Mouse (Mus musculus) kidney, embryonic 14.5 days (tissue): Measurements from ENCODE around the gene Sclt1. TPM values are rescaled to one million over a fixed set of nuclear protein-coding genes. Genes with fewer than 3 reads are reported as not detected.

ENCODE experiments used
- ATAC-seq: fragments of 200-750 bp; cut with Nextera tagmentation; 2 replicates; pipeline ENCODE4 v1.8.0; 2017; ENCODE audit warnings: moderate number of reproducible peaks, mild to moderate bottlenecking, moderate TSS enrichment, moderate library complexity; ENCODE audit not compliant: low FRiP score, low TSS enrichment
- H3K27ac ChIP-seq: fragments of 300-500 bp; sonication (generic); 2 replicates; pipeline ENCODE4 v1.5.1; 2014; ENCODE audit warnings: low read depth, mild to moderate bottlenecking, low read length, moderate library complexity, mixed read lengths
- H3K27me3 ChIP-seq: fragments of 300-500 bp; sonication (generic); 2 replicates; pipeline ENCODE4 v1.6.1; 2014; ENCODE audit warnings: mild to moderate bottlenecking, low read length; ENCODE audit not compliant: control insufficient read depth, insufficient read depth
- H3K36me3 ChIP-seq: fragments of 300-500 bp; sonication (generic); 2 replicates; pipeline ENCODE4 v1.6.1; 2014; ENCODE audit warnings: low read length, mixed read lengths; ENCODE audit not compliant: control insufficient read depth, insufficient read depth
- H3K4me1 ChIP-seq: fragments of 300-500 bp; sonication (generic); 2 replicates; pipeline ENCODE4 v1.6.1; 2014; ENCODE audit warnings: low read length, mixed read lengths; ENCODE audit not compliant: control insufficient read depth, insufficient read depth
- H3K4me2 ChIP-seq: fragments of 300-500 bp; sonication (generic); replicated peaks from 2 replicates; pipeline ENCODE4 v1.6.1; 2014; ENCODE audit warnings: low read depth, mild to moderate bottlenecking, low read length
- H3K4me3 ChIP-seq: fragments of 300-500 bp; sonication (generic); 2 replicates; pipeline ENCODE4 v1.5.1; 2014; ENCODE audit warnings: mild to moderate bottlenecking, low read length
- H3K9ac ChIP-seq: fragments of 300-500 bp; sonication (generic); 2 replicates; pipeline ENCODE4 v1.6.1; 2014; ENCODE audit warnings: low read depth, mild to moderate bottlenecking, low read length, moderate library complexity
- H3K9me3 ChIP-seq: fragments of 300-500 bp; sonication (generic); 2 replicates; pipeline ENCODE4 v1.6.1; 2016; ENCODE audit warnings: low read length; ENCODE audit not compliant: control insufficient read depth
- WGBS: fragments of 180-500 bp; shearing (Covaris S2); extraction: QIAGEN DNeasy Blood & Tissue Kit; methylation state at CpG from one replicate; pipeline ENCODE4 v1.1.7; 2014; 5-methylcytosine and 5-hydroxymethylcytosine counted together
- polyA plus RNA-seq: library from polyadenylated mRNA; unstranded; fragments of >200 nt; fragmentation: Nextera tagmentation; extraction: Ambion mirVana; gene quantifications from 2 replicates; pipeline ENCODE4 v1.2.1, GENCODE M21; 2014

The Sclt1 gene
- polyA plus RNA-seq, 1 experiment from 2014 or later = 28.2 TPM

- Histone ChIP-seq H3K9ac (no peak overlapping the region), H3K4me2 (no peak overlapping the region), H3K27me3 (no peaks in the 10 kb centered on the region), H3K4me1 (0 out of 2 replicates have a peak, but pooled peaks cover under 1% of the 10 kb centered on the region), H3K36me3 (peaks cover 54% of the 10 kb centered on the region), H3K9me3 (no peaks in the 10 kb centered on the region), H3K4me3 (no peak overlapping the region), H3K27ac (no peak overlapping the region)
- no peak for ATAC-seq
- WGBS = 73% methylated on average over 7 of the region's 7 CpGs
Observed at GRCm38 (mm10) chr3:41592805-41593204, 149.5 kb downstream of the Sclt1 start.

- 0 out of 2 replicates have a peak, but pooled peaks cover 4% of the 10 kb centered on the region for H3K4me1 ChIP-seq
- H3K9ac ChIP-seq = no peak overlapping the region
- H3K4me3 ChIP-seq = no peak overlapping the region
- no peak for ATAC-seq
- no peak overlapping the region for H3K27ac ChIP-seq
- H3K4me2 ChIP-seq = no peak overlapping the region
- no peaks in the 10 kb centered on the region for H3K27me3 ChIP-seq
- H3K36me3 ChIP-seq = peaks cover 44% of the 10 kb centered on the region
- WGBS = 88% methylated on average over 14 of the region's 14 CpGs
- no peaks in the 10 kb centered on the region for H3K9me3 ChIP-seq
Observed at GRCm38 (mm10) chr3:41591651-41592170, 150.6 kb downstream of the Sclt1 start.

DNA sequence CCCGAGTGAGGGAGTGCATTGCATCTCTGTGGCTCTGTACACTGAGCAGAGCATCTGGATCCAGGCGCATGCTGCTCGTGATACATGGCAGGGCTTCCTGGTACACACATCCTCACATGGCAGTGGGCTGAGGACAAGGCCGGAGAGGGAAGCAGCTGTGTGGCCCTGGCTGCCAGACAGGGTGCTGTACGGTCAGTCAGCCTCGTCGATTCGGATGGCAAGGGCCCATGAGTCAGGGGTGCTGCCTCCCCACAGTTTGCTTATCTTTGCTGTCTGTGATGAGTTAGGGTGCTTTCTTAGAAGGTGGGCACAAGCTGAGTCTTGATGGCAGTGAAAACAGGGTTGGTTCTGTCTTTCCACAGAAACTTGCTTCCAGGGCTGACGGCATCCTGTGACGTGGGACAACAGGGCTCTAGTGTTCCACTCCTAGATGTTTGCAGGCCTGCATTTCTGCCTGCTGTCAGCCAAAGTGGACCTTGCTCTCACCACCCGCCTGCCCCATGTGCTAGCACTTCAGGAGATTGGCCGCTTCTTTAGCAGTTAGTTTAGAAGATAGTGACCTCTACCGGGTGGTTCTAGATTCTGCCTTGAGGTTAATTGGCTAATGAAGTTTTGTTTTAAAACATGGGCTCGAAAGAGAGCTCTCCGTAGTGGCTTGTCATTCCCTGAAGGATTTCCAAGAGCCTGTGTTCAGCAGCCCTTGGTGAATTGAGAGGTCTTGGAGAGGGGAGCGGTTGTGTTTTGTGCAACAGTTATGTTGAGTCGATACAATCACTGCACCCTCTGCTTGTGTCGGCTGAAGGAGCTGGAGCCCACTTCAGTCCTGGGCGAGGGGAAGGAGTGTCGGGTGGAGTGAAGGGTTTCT lies 151.4 kb downstream of the Sclt1 start:
- Histone ChIP-seq H3K9me3 (no peaks in the 10 kb centered on the region), H3K4me1 (0 out of 2 replicates have a peak, but pooled peaks cover 4% of the 10 kb centered on the region), H3K4me3 (no peak overlapping the region), H3K27me3 (no peaks in the 10 kb centered on the region), H3K27ac (no peak overlapping the region), H3K36me3 (peaks cover 36% of the 10 kb centered on the region), H3K4me2 (no peak overlapping the region), H3K9ac (no peak overlapping the region)
- 87% methylated on average over 20 of the region's 20 CpGs for WGBS
- no peak for ATAC-seq

DNA sequence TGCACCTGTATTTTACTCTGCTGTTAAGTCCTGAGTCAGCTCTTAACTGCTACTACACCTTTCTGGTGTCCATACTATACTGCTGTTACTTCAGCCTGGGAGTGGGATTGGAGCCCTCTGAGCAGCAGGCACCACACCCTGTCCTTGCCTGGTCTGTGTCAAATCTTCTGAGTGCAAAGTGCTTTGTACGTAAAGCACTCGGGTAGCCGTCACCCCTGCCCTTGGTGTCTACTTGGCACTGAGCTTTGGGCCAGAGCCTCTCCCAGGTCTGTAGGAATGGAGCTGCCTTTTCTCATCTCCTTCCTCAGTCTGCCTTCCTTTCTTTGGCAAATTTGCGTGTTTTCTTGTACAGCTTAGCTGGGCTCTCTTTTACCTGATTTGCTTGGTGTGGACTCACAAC lies 152.3 kb downstream of the Sclt1 start:
- Histone ChIP-seq H3K36me3 (peaks cover 30% of the 10 kb centered on the region), H3K27me3 (no peaks in the 10 kb centered on the region), H3K9me3 (no peaks in the 10 kb centered on the region), H3K4me1 (0 out of 2 replicates have a peak, but pooled peaks cover 4% of the 10 kb centered on the region), H3K27ac (no peak overlapping the region), H3K4me2 (no peak overlapping the region), H3K9ac (no peak overlapping the region), H3K4me3 (no peak overlapping the region)
- WGBS = 97% methylated on average over 4 of the region's 4 CpGs
- no peak for ATAC-seq

DNA sequence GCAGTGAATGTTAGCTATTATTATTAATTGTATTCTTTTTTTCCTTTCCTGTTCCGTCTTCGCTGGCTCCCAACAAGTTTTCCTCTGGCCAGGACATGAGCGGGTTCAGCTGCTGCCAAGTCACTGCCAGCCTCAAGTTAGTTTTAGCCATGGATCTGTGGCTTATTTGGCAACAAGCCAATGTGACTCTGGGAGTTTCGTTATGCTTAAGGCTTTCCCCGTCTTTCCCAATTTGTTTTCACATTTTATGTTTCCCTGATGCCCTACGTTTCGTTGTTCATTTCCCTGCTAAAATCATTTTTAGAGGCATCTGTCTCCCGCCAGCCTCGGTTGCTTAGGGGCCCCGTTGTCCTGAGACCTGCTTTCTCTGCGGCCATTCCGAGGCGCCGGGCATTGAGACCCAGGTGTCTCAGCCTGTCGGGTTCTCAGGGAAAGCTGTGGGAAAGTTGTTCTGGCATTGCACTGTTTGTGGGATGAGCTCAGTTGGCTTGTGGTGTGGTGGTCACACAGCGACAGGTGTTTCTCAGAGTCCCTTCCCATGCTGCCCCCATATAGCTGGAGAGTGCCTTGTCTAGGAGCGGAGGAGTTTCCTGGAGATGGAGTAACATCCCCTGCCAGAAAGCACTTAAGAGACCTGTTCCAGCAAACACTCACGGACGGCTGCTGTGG lies 152.9 kb downstream of the Sclt1 start:
- WGBS = 78% methylated on average over 19 of the region's 19 CpGs
- H3K27me3 ChIP-seq = no peaks in the 10 kb centered on the region
- no peak overlapping the region for H3K9ac ChIP-seq
- no peaks in the 10 kb centered on the region for H3K9me3 ChIP-seq
- no peak overlapping the region for H3K27ac ChIP-seq
- no peak overlapping the region for H3K4me3 ChIP-seq
- ATAC-seq = no peak
- 0 out of 2 replicates have a peak, but pooled peaks cover 4% of the 10 kb centered on the region for H3K4me1 ChIP-seq
- peaks cover 29% of the 10 kb centered on the region for H3K36me3 ChIP-seq
- no peak overlapping the region for H3K4me2 ChIP-seq

DNA sequence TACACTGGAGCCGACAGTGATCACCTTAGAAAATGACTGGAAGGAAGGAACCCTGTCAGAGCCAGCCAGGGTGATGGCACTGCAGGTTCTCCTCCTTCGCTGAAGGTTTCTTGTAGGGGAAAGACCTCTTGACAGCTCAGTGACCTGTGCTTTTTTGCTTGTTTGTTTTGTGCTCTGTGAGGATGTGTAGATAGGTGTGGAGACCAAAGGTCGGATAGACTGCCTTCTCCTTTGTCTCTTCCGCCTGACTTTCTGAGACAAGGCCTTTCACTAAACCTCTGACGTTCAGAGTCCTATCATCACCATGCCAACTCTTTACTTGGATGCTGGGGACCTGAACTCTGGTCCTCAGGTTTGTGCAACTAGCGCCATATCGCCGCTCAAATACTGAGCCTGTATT lies 153.8 kb downstream of the Sclt1 start:
- peaks cover 25% of the 10 kb centered on the region for H3K36me3 ChIP-seq
- 71% methylated on average over 8 of the region's 8 CpGs for WGBS
- no peak overlapping the region for H3K27ac ChIP-seq
- H3K4me1 ChIP-seq = 0 out of 2 replicates have a peak, but pooled peaks cover 4% of the 10 kb centered on the region
- H3K9me3 ChIP-seq = no peaks in the 10 kb centered on the region
- no peaks in the 10 kb centered on the region for H3K27me3 ChIP-seq
- no peak overlapping the region for H3K4me2 ChIP-seq
- no peak for ATAC-seq
- H3K9ac ChIP-seq = no peak overlapping the region
- no peak overlapping the region for H3K4me3 ChIP-seq

GRCm38 (mm10) chr3:41587588-41587987 lies 154.7 kb downstream of the Sclt1 start:
- Histone ChIP-seq H3K27ac (no peak overlapping the region), H3K4me3 (no peak overlapping the region), H3K9me3 (no peaks in the 10 kb centered on the region), H3K9ac (no peak overlapping the region), H3K27me3 (no peaks in the 10 kb centered on the region), H3K4me1 (0 out of 2 replicates have a peak, but pooled peaks cover 4% of the 10 kb centered on the region), H3K4me2 (no peak overlapping the region), H3K36me3 (peaks cover 25% of the 10 kb centered on the region)
- peak; percentile 26; the same call in 1 of the 2 replicates for ATAC-seq
- WGBS = 52% methylated on average over 6 of the region's 6 CpGs

DNA sequence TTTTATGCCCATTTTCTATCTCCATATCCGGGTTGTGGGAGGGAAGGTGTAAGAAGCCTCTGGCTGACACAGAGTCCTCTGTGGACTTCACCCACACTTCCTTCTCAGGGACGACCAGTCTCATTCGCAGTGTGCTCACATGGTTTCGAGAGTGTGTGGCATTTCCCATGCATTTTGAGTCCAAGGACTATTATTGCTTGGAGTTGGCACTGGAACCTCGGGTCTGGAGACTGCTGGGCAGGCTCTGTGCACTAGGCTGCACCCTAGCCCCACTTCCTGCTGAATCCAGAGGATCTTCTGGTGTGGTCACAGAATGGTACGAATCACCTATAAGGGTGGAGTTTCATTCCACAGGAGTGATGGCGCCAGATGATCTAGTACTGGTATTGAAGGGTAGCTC lies 155.4 kb downstream of the Sclt1 start:
- 81% methylated on average over 7 of the region's 7 CpGs for WGBS
- no peak for ATAC-seq
- Histone ChIP-seq H3K4me1 (peaks cover 11% of the 10 kb centered on the region; the same call in 1 of the 2 replicates), H3K27me3 (no peaks in the 10 kb centered on the region), H3K27ac (no peak overlapping the region), H3K4me2 (no peak overlapping the region), H3K4me3 (no peak overlapping the region), H3K36me3 (peaks cover 20% of the 10 kb centered on the region), H3K9ac (no peak overlapping the region), H3K9me3 (no peaks in the 10 kb centered on the region)
